Mouse (Mus musculus): ENCODE measurements around the gene Lce6a. TPM values are rescaled to one million over a fixed set of nuclear protein-coding genes. Genes with fewer than 3 reads are reported as not detected.

Gene Lce6a
- polyA plus RNA-seq, 1 experiment from 2014 or later: not detected

DNA sequence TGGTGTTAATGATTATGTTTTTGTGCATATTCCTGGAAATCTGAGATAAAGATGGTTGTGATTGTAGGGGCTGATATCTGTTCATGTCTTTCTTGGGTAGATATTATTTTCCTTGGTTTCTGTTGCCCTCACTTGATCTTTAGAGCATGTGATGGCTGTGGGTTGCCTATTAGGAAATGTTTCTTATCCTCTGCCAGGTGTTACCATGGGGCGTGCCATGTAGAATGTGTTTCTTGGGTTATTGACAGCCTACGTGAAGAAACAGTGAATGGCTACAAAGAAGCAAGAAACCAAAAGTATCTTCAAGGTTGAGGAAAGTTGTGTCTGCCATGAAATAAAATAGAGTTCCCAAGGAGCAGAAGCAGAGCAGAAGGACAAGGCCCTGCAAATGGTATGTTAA, 23.0 kb downstream of the Lce6a start:
- H3K27ac ChIP-seq (replicated peaks): no peak overlapping the region
- H3K4me1 ChIP-seq: no peaks in the 10 kb centered on the region
- H3K27me3 ChIP-seq (replicated peaks): no peaks in the 10 kb centered on the region
- ATAC-seq (ENCODE audit: extremely low read depth, insufficient number of reproducible peaks, low FRiP score, low TSS enrichment): no peak
- H3K36me3 ChIP-seq: no peaks in the 10 kb centered on the region
- WGBS: 70% methylated on average over 2 of the region's 2 CpGs
- peaks cover 3% of the 10 kb centered on the region; the same call in 1 of the 2 replicates for H3K9me3 ChIP-seq
- H3K4me3 ChIP-seq: no peak overlapping the region
- no peak overlapping the region for H3K9ac ChIP-seq
- H3K4me2 ChIP-seq: no peak overlapping the region

- H3K27ac ChIP-seq (replicated peaks): no peak within 1 kb of the TSS
- 59% methylated on average over 1 of the region's 1 CpGs for WGBS
- no peaks in the 10 kb centered on the region for H3K4me1 ChIP-seq
- no peak within 1 kb of the TSS for H3K9ac ChIP-seq
- no peaks in the 10 kb centered on the region for H3K9me3 ChIP-seq
- H3K36me3 ChIP-seq: no peaks in the 10 kb centered on the region
- ATAC-seq (ENCODE audit: extremely low read depth, insufficient number of reproducible peaks, low FRiP score, low TSS enrichment): no peak
- no peaks in the 10 kb centered on the region for H3K27me3 ChIP-seq (replicated peaks)
- H3K4me2 ChIP-seq: no peak within 1 kb of the TSS
- no peak within 1 kb of the TSS for H3K4me3 ChIP-seq
These were observed 32.6 kb downstream of the Lce6a start, which contains the start of gene Smcp for GRCm38 (mm10) chr3:92588858-92589257. Gene Smcp (minus strand): TSS chr3:92588997.

DNA sequence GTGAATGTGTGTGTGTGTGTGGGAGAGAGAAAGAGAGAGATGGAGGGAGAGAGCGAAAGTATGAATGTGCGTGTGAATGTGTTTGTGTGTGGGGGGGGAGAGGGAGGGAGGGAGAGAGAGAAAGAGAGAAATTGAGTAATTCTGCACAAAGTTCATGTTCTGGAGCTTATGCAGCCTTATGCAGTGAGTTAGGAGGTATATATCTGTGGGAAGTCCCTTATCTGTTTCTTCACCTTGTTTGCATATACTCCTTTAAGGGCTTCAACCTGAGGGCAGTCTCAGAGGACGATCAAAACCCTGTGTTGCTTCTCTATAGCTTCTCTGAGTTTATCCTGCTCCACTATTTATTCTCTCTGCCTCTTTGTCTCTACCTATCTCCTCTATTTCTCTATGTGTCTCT, 34.3 kb downstream of the Lce6a start:
- Histone ChIP-seq H3K4me2 (no peak overlapping the region), H3K4me3 (no peak overlapping the region), H3K9me3 (no peaks in the 10 kb centered on the region), H3K27me3 (replicated peaks) (no peaks in the 10 kb centered on the region), H3K27ac (replicated peaks) (no peak overlapping the region), H3K4me1 (no peaks in the 10 kb centered on the region), H3K9ac (no peak overlapping the region), H3K36me3 (no peaks in the 10 kb centered on the region)
- no peak for ATAC-seq (ENCODE audit: extremely low read depth, insufficient number of reproducible peaks, low FRiP score, low TSS enrichment)
- WGBS: 78% methylated on average over 3 of the region's 3 CpGs

DNA sequence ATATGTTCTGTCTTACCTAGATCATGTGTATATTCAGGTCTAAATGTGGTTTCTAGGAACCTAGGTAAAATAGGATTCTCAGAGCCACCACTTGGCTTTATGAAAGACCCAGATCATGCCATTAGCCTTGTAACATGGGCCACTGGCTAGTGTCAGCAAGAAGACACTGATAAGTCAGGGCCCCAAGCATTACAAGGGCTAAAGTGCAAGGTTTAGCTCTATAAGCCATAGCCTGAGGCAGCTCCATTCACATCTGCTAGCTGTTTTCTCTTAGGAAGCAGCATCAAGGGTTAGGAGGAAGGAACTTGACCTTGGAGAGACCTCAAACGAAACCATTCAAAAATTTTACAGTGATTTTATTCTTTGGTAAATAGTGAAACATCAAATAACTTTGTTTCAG, 36.4 kb downstream of the Lce6a start:
- H3K4me1 ChIP-seq: no peaks in the 10 kb centered on the region
- WGBS: 68% methylated on average over 1 of the region's 1 CpGs
- H3K4me2 ChIP-seq: no peak overlapping the region
- no peaks in the 10 kb centered on the region for H3K36me3 ChIP-seq
- H3K9ac ChIP-seq: no peak overlapping the region
- H3K4me3 ChIP-seq: no peak overlapping the region
- H3K9me3 ChIP-seq: no peaks in the 10 kb centered on the region
- H3K27ac ChIP-seq (replicated peaks): no peak overlapping the region
- ATAC-seq (ENCODE audit: extremely low read depth, insufficient number of reproducible peaks, low FRiP score, low TSS enrichment): no peak
- no peaks in the 10 kb centered on the region for H3K27me3 ChIP-seq (replicated peaks)

GRCm38 (mm10) chr3:92583164-92583826, 38.2 kb downstream of the Lce6a start:
- H3K4me3 ChIP-seq: no peak overlapping the region
- H3K27ac ChIP-seq (replicated peaks): no peak overlapping the region
- no peaks in the 10 kb centered on the region for H3K27me3 ChIP-seq (replicated peaks)
- H3K4me1 ChIP-seq: no peaks in the 10 kb centered on the region
- no peak for ATAC-seq (ENCODE audit: extremely low read depth, insufficient number of reproducible peaks, low FRiP score, low TSS enrichment)
- H3K9me3 ChIP-seq: no peaks in the 10 kb centered on the region
- no peak overlapping the region for H3K9ac ChIP-seq
- H3K4me2 ChIP-seq: no peak overlapping the region
- WGBS: 72% methylated on average over 3 of the region's 3 CpGs
- H3K36me3 ChIP-seq: no peaks in the 10 kb centered on the region

GRCm38 (mm10) chr3:92579508-92579907, 42.0 kb downstream of the Lce6a start:
- Histone ChIP-seq H3K4me2 (no peak overlapping the region), H3K27ac (replicated peaks) (no peak overlapping the region), H3K4me1 (no peaks in the 10 kb centered on the region), H3K27me3 (replicated peaks) (no peaks in the 10 kb centered on the region), H3K9me3 (no peaks in the 10 kb centered on the region), H3K4me3 (no peak overlapping the region), H3K9ac (no peak overlapping the region), H3K36me3 (no peaks in the 10 kb centered on the region)
- 74% methylated on average over 1 of the region's 1 CpGs for WGBS
- ATAC-seq (ENCODE audit: extremely low read depth, insufficient number of reproducible peaks, low FRiP score, low TSS enrichment): no peak

GRCm38 (mm10) chr3:92578652-92579413, 42.6 kb downstream of the Lce6a start:
- Histone ChIP-seq H3K4me2 (no peak overlapping the region), H3K27ac (replicated peaks) (no peak overlapping the region), H3K27me3 (replicated peaks) (no peaks in the 10 kb centered on the region), H3K36me3 (no peaks in the 10 kb centered on the region), H3K9ac (no peak overlapping the region), H3K4me1 (no peaks in the 10 kb centered on the region), H3K4me3 (no peak overlapping the region), H3K9me3 (no peaks in the 10 kb centered on the region)
- 50% methylated on average over 4 of the region's 4 CpGs for WGBS
- no peak for ATAC-seq (ENCODE audit: extremely low read depth, insufficient number of reproducible peaks, low FRiP score, low TSS enrichment)

- ATAC-seq (ENCODE audit: extremely low read depth, insufficient number of reproducible peaks, low FRiP score, low TSS enrichment): no peak
- H3K9me3 ChIP-seq: no peaks in the 10 kb centered on the region
- 41% methylated on average over 1 of the region's 1 CpGs for WGBS
These were observed 47.9 kb downstream of the Lce6a start, which contains the start of gene Ivl for GRCm38 (mm10) chr3:92573449-92574041. Gene Ivl (minus strand): TSS chr3:92573735.

GRCm38 (mm10) chr3:92572514-92573155, 48.8 kb downstream of the Lce6a start:
- Histone ChIP-seq H3K27ac (replicated peaks) (no peak overlapping the region), H3K36me3 (no peaks in the 10 kb centered on the region), H3K9ac (no peak overlapping the region), H3K4me2 (no peak overlapping the region), H3K9me3 (no peaks in the 10 kb centered on the region), H3K4me3 (no peak overlapping the region), H3K27me3 (replicated peaks) (no peaks in the 10 kb centered on the region), H3K4me1 (no peaks in the 10 kb centered on the region)
- no peak for ATAC-seq (ENCODE audit: extremely low read depth, insufficient number of reproducible peaks, low FRiP score, low TSS enrichment)
- whole genome bisulfite sequencing: 48% methylated on average over 2 of the region's 2 CpGs

More at GRCm38 (mm10) chr3:92573449-92574041, 47.9 kb downstream of the Lce6a start, which contains the start of gene Ivl:
- no peaks in the 10 kb centered on the region for H3K27me3 ChIP-seq (replicated peaks)
- no peak within 1 kb of the TSS for H3K27ac ChIP-seq (replicated peaks)
- no peak within 1 kb of the TSS for H3K4me2 ChIP-seq
- H3K9ac ChIP-seq: no peak within 1 kb of the TSS
- H3K4me3 ChIP-seq: no peak within 1 kb of the TSS
- no peaks in the 10 kb centered on the region for H3K4me1 ChIP-seq
- no peaks in the 10 kb centered on the region for H3K36me3 ChIP-seq
